In the genomic region with DNA sequence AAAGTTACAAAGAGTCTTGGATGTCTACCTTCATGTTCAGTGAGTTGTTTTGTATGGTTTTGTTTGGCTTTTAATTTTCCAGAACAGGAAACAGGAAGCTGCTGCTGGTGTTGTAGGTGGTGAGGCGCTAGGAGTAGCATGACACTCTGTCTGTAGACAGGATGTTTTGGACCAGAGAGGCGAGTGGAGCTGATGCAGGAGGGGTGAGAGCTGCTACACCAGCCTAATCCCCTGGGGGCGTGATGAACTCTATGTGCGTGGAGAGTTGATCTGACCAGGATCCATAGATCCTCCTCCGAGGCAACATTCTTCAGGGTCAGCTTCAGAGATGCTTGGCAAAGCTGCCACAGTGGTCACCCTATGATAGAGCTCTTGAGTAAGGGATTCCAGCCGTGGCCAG, we compare ENCODE assay signal across 12 mouse cellular contexts. TPM values are rescaled to one million over a fixed set of nuclear protein-coding genes. Genes with fewer than 3 reads are reported as not detected.
DNase-seq lines count a peak whose midpoint lies in the region; ATAC-seq and TF ChIP-seq lines count a peak whose summit lies in the region.
"Had no signal": no experiment of that assay in that cellular context is flagged by ENCODE, and none has a peak within 500 bp of the region (broad histone marks: within the 10 kb centered on the region; RNA-seq: fewer than 3 reads in every experiment).

No protein-coding gene starts in this region.

- no peak overlapping the region for H3K4me3 ChIP-seq in gastrocnemius, adult 2 months
- H3K4me3 ChIP-seq in neural tube, embryonic 15.5 days (replicated peaks), result no peak overlapping the region
- H3K4me3 ChIP-seq: liver, embryonic 13.5 days had no signal

- no peak overlapping the region for H3K9ac ChIP-seq in neural tube, embryonic 15.5 days (replicated peaks)
- H3K9ac ChIP-seq: liver, embryonic 13.5 days had no signal

- no peak for ATAC-seq in neural tube, embryonic 15.5 days (ENCODE audit: low FRiP score)
- no peak for ATAC-seq in granulocyte monocyte progenitor cell, adult 5-6 weeks (replicated peaks; ENCODE audit: poor library complexity, severe bottlenecking)
- ATAC-seq: midbrain, embryonic 16.5 days; Patski had no signal

- DNase-seq in gastrocnemius, adult 2 months, result no peak
- DNase-seq in gastrocnemius, postnatal 4 days (ENCODE audit: low spot score in 2 of 2), result no peak
- DNase-seq in thymus, postnatal 36 days, result peak; percentile 5 to 16
- no peak for DNase-seq in thymus, postnatal 0 days (ENCODE audit: low spot score)
- peak; percentile 63 to 79 for DNase-seq in kidney, postnatal 25 days
- no peak for DNase-seq in cerebellum, postnatal 36 days
- DNase-seq: gastrocnemius, postnatal 10 days; liver, embryonic 13.5 days had no signal

- intact Hi-C loops in gastrocnemius, adult 2 months (cut with DNase I), result no loop called here

- peaks cover 9% of the 10 kb centered on the region; the same call in 1 of the 2 replicates for H3K36me3 ChIP-seq in neural tube, embryonic 15.5 days
- H3K36me3 ChIP-seq: liver, embryonic 13.5 days had no signal

- H3K9me3 ChIP-seq in neural tube, embryonic 15.5 days (replicated peaks), result no peaks in the 10 kb centered on the region
- H3K9me3 ChIP-seq: liver, embryonic 13.5 days had no signal

- TF ChIP-seq CTCF in gastrocnemius, adult 2 months (IDR thresholded peaks at IDR 0.05), result no peak

- peak overlapping the region; percentile 80 for H3K27ac ChIP-seq in gastrocnemius, adult 2 months
- 0 out of 2 replicates have a peak overlapping the region, but pooled peaks have one; percentile 5 for H3K27ac ChIP-seq in neural tube, embryonic 15.5 days (replicated peaks)
- H3K27ac ChIP-seq: liver, embryonic 13.5 days had no signal

- no peak overlapping the region for H3K4me2 ChIP-seq in neural tube, embryonic 15.5 days
- H3K4me2 ChIP-seq: liver, embryonic 13.5 days had no signal

- no peaks in the 10 kb centered on the region for H3K27me3 ChIP-seq in neural tube, embryonic 15.5 days (replicated peaks)
- H3K27me3 ChIP-seq: liver, embryonic 13.5 days; Patski had no signal

- H3K4me1 ChIP-seq in neural tube, embryonic 15.5 days, result peaks cover 35% of the 10 kb centered on the region

- 83% methylated on average over 6 of the region's 6 CpGs for WGBS in neural tube, embryonic 15.5 days

RNA-seq across cellular contexts. Expression of a gene that starts 25.3 kb away (rescaled TPM):
- total RNA-seq in gastrocnemius, adult 2 months (2021), result 1 to 10 TPM; 1.8 to 2.4 TPM
- 10 to 100 TPM; 13.7 to 13.9 TPM for total RNA-seq in gastrocnemius, postnatal 4 days (2021)
- 15.0 and 15.5 TPM in 2 replicates for polyA plus RNA-seq in thymus, postnatal 0 days (2015; fragmentation: Nextera tagmentation; extraction: Ambion mirVana)
- 57.7 and 62.1 TPM in 2 replicates for polyA plus RNA-seq in neural tube, embryonic 15.5 days (2015; fragmentation: Nextera tagmentation; extraction: Ambion mirVana)
- not detected in 2 replicates for total RNA-seq in granulocyte monocyte progenitor cell, adult 5-6 weeks (2014; fragmentation: Nextera tagmentation)
- total RNA-seq in granulocyte monocyte progenitor cell, adult 5-6 weeks (2017), result not detected in 2 replicates

Comparison
In these comparisons a context has a peak if more than half of its experiments do, and no peak if none do; other contexts are left out.
1. DNase-seq: peak in thymus, postnatal 36 days (2 of 2) and kidney, postnatal 25 days (2 of 2); none in gastrocnemius, adult 2 months (single experiment), gastrocnemius, postnatal 4 days (0 of 2), thymus, postnatal 0 days (single experiment) and cerebellum, postnatal 36 days (0 of 2).
2. RNA of a gene that starts 25.3 kb away (total RNA-seq): 13.7 to 13.9 TPM in gastrocnemius, postnatal 4 days; 1.8 to 2.4 TPM in gastrocnemius, adult 2 months and not detected in granulocyte monocyte progenitor cell, adult 5-6 weeks; every median in the first group is over 4 times any median in the second.